Comparison of ENCODE assay signal across 8 mouse cellular contexts in the genomic region with DNA sequence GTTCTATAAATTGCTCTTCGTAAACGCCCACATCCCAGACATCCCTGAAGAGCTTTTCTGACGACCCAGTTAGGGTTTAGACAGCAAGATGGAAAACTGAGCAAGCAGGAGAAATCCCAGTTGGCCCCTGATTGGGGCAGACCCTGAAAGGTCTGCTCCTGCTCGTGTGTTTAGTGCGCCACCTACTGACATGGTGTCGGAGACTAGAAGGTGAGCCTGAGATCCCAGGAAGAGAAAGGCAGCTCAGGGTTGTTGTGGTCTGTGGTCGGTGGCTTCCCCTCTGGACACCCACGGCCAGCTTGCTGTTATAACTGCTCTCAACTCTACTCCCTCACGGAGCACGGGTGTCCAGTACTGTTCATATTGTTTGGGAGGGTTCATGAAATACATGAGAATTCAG. TPM values are rescaled to one million over a fixed set of nuclear protein-coding genes. Genes with fewer than 3 reads are reported as not detected.
DNase-seq lines count a peak whose midpoint lies in the region; ATAC-seq and TF ChIP-seq lines count a peak whose summit lies in the region.

No protein-coding gene starts in this region.

- H3K9me3 ChIP-seq in heart, embryonic 16.5 days (replicated peaks; ENCODE audit: control insufficient read depth, low read length), result no peaks in the 10 kb centered on the region
- H3K9me3 ChIP-seq in liver, embryonic 14.5 days (ENCODE audit: control insufficient read depth, low read length), result no peaks in the 10 kb centered on the region
- no peaks in the 10 kb centered on the region for H3K9me3 ChIP-seq in stomach, embryonic 15.5 days

- no peak overlapping the region for H3ac ChIP-seq in C2C12 (ENCODE audit: control insufficient read depth, insufficient read length, low read depth)

- H3K27me3 ChIP-seq in C2C12 (ENCODE audit: control insufficient read depth, insufficient read depth, insufficient read length), result no peaks in the 10 kb centered on the region
- no peaks in the 10 kb centered on the region for H3K27me3 ChIP-seq in heart, embryonic 16.5 days (ENCODE audit: control insufficient read depth, insufficient read depth, low read length)
- H3K27me3 ChIP-seq in liver, embryonic 14.5 days (ENCODE audit: control insufficient read depth, insufficient read depth, low read length), result no peaks in the 10 kb centered on the region
- H3K27me3 ChIP-seq in stomach, embryonic 15.5 days (replicated peaks), result no peaks in the 10 kb centered on the region

- H3K4me1 ChIP-seq in bone marrow, adult 2 months (ENCODE audit: control insufficient read depth, insufficient read depth, low read length), result no peaks in the 10 kb centered on the region; the same call in 1 of the 2 replicates
- H3K4me1 ChIP-seq in embryonic fibroblast, embryonic 13.5 days (ENCODE audit: control insufficient read depth, insufficient read depth, low read length), result 0 out of 2 replicates have a peak, but pooled peaks cover 2% of the 10 kb centered on the region
- peaks cover 10% of the 10 kb centered on the region for H3K4me1 ChIP-seq in heart, embryonic 16.5 days (ENCODE audit: control insufficient read depth, insufficient read depth, low read length)
- no peaks in the 10 kb centered on the region; a peak in 2 of 4 replicates for H3K4me1 ChIP-seq in liver, embryonic 14.5 days (replicated peaks; ENCODE audit: control insufficient read depth in 2 of 2, insufficient read depth in 2 of 2, low read length in 1 of 2)
- H3K4me1 ChIP-seq in stomach, embryonic 15.5 days, result peaks cover 14% of the 10 kb centered on the region; the same call in 1 of the 2 replicates

- peak; percentile 59 for TF ChIP-seq CTCF in C2C12 (IDR thresholded peaks at IDR 0.05; ENCODE audit: control insufficient read depth, insufficient read depth, insufficient read length)
- peak; percentile 95 for TF ChIP-seq CTCF in bone marrow, adult 2 months (IDR thresholded peaks at IDR 0.05; ENCODE audit: control insufficient read depth, insufficient read depth, low read length)
- TF ChIP-seq CTCF in embryonic fibroblast, embryonic 13.5 days (IDR thresholded peaks at IDR 0.05; ENCODE audit: borderline replicate concordance, insufficient read depth, low read length), result peak; percentile 93
- peak; percentile 83 for TF ChIP-seq CTCF in liver, embryonic 14.5 days (IDR thresholded peaks at IDR 0.05; ENCODE audit: low read depth)

- H3K79me3 ChIP-seq in C2C12 (ENCODE audit: low read depth), result no peaks in the 10 kb centered on the region

- H3K4me2 ChIP-seq in heart, embryonic 16.5 days (ENCODE audit: low read depth, low read length), result peak overlapping the region; percentile 45
- peak overlapping the region; percentile 41 for H3K4me2 ChIP-seq in liver, embryonic 14.5 days (ENCODE audit: low read depth)
- H3K4me2 ChIP-seq in stomach, embryonic 15.5 days, result 0 out of 2 replicates have a peak overlapping the region, but pooled peaks have one; percentile 8

- H3K36me3 ChIP-seq in C2C12 (ENCODE audit: control insufficient read depth, insufficient read depth), result no peaks in the 10 kb centered on the region
- no peaks in the 10 kb centered on the region for H3K36me3 ChIP-seq in heart, embryonic 16.5 days (ENCODE audit: control insufficient read depth, insufficient read depth)
- no peaks in the 10 kb centered on the region for H3K36me3 ChIP-seq in liver, embryonic 14.5 days (replicated peaks; ENCODE audit: control insufficient read depth, insufficient read depth, low read depth)
- no peaks in the 10 kb centered on the region for H3K36me3 ChIP-seq in stomach, embryonic 15.5 days

- TF ChIP-seq POLR2A in bone marrow, adult 2 months (IDR thresholded peaks at IDR 0.05; ENCODE audit: borderline replicate concordance, control insufficient read depth, low read depth, low read length), result no peak
- no peak for TF ChIP-seq POLR2A in embryonic fibroblast, embryonic 13.5 days (IDR thresholded peaks at IDR 0.05; ENCODE audit: low read depth, low read length)

- H3K79me2 ChIP-seq in C2C12 (ENCODE audit: control insufficient read depth, insufficient read depth), result no peaks in the 10 kb centered on the region

- ATAC-seq in heart, embryonic 16.5 days (replicated peaks; ENCODE audit: extremely low read depth, insufficient read depth, low FRiP score), result peak; percentile 43
- no peak for ATAC-seq in liver, embryonic 14.5 days (ENCODE audit: insufficient read depth)
- ATAC-seq in stomach, embryonic 15.5 days (ENCODE audit: insufficient read depth, low FRiP score, low read depth), result no peak

- peak overlapping the region; percentile 42; the same call in 1 of the 2 replicates for H3K27ac ChIP-seq in bone marrow, adult 2 months (ENCODE audit: control insufficient read depth, insufficient read depth, low read depth, low read length, poor library complexity)
- H3K27ac ChIP-seq in embryonic fibroblast, embryonic 13.5 days (ENCODE audit: insufficient read depth, low read length), result no peak overlapping the region
- no peak overlapping the region for H3K27ac ChIP-seq in heart, embryonic 16.5 days (ENCODE audit: low read length)
- H3K27ac ChIP-seq in liver, embryonic 14.5 days, result no peak overlapping the region
- no peak overlapping the region for H3K27ac ChIP-seq in stomach, embryonic 15.5 days

- H3K4me3 ChIP-seq in C2C12 (ENCODE audit: insufficient read depth, poor library complexity, severe bottlenecking), result no peak overlapping the region
- peak overlapping the region; percentile 48 for H3K4me3 ChIP-seq in bone marrow, adult 2 months (replicated peaks; ENCODE audit: control insufficient read depth, low read depth, low read length)
- no peak overlapping the region for H3K4me3 ChIP-seq in embryonic fibroblast, embryonic 13.5 days (ENCODE audit: insufficient read depth, low read length)
- H3K4me3 ChIP-seq in heart, embryonic 16.5 days (ENCODE audit: low read length), result 0 out of 2 replicates have a peak overlapping the region, but pooled peaks have one; percentile 22
- H3K4me3 ChIP-seq in liver, embryonic 14.5 days (ENCODE audit: insufficient read depth in 1 of 2, low read depth in 2 of 2, low read length in 2 of 2), result peak overlapping the region in 1 of 2 experiments; percentile 29; a peak in 1 of 4 replicates
- H3K4me3 ChIP-seq in stomach, embryonic 15.5 days (replicated peaks), result no peak overlapping the region

- DNase-seq in kidney, postnatal 25 days, result peak; percentile 64 to 85
- DNase-seq in liver, embryonic 14.5 days (ENCODE audit: low read depth in 3 of 3, low spot score in 3 of 3), result peak in 2 of 3 experiments; percentile 25 to 37
- peak; percentile 26 to 58 for DNase-seq in natural killer cell, adult 2 months (ENCODE audit: low spot score in 2 of 2)

- TF ChIP-seq EP300 in liver, embryonic 14.5 days (IDR thresholded peaks at IDR 0.05; ENCODE audit: low read depth), result no peak

- peak overlapping the region; percentile 33; the same call in 1 of the 2 replicates for H3K9ac ChIP-seq in heart, embryonic 16.5 days (ENCODE audit: low read length)
- H3K9ac ChIP-seq in liver, embryonic 14.5 days (replicated peaks), result no peak overlapping the region
- no peak overlapping the region for H3K9ac ChIP-seq in stomach, embryonic 15.5 days

- 5% methylated on average over 10 of the region's 10 CpGs for WGBS in bone marrow, adult 2 months
- WGBS in heart, embryonic 16.5 days, result 6% methylated on average over 10 of the region's 10 CpGs
- WGBS in liver, embryonic 14.5 days (ENCODE audit: insufficient replicate concordance), result 5% methylated on average over 10 of the region's 10 CpGs
- 7% methylated on average over 10 of the region's 10 CpGs for WGBS in stomach, embryonic 15.5 days

TF ChIP-seq in C2C12, 6 proteins besides CTCF, POLR2A, EP300 and RAD21:
- TF ChIP-seq MAX (IDR thresholded peaks at IDR 0.05) (no peak), CEBPB (IDR thresholded peaks at IDR 0.05; ENCODE audit: low read depth) (no peak), MYOD1 (IDR thresholded peaks at IDR 0.05; ENCODE audit: control insufficient read depth, insufficient read length, low read depth) (no peak), USF1 (IDR thresholded peaks at IDR 0.05; ENCODE audit: low read depth) (no peak), FOSL1 (IDR thresholded peaks at IDR 0.05; ENCODE audit: insufficient read depth, low read length, poor library complexity, severe bottlenecking) (no peak), MYOG (IDR thresholded peaks at IDR 0.05; ENCODE audit: control insufficient read depth, extremely low read depth, insufficient read length) (no peak)

RNA-seq across cellular contexts. Expression of a gene that starts 3.2 kb away (rescaled TPM):
- 5.8 TPM for polyA plus RNA-seq in C2C12 (2012; fragmentation: generic; extraction: Trizol)
- 15.2 and 15.6 TPM in 2 replicates for polyA plus RNA-seq in bone marrow, adult 2 months (2011; ENCODE audit: insufficient read depth, insufficient read length, low replicate concordance, missing spikeins)
- polyA plus RNA-seq in embryonic fibroblast, embryonic 13.5 days (2011; ENCODE audit: insufficient read length, low read depth, missing spikeins), result 640 and 641 TPM in 2 replicates
- 77.5 and 80.0 TPM in 2 replicates for polyA plus RNA-seq in heart, embryonic 16.5 days (2015; fragmentation: Nextera tagmentation; extraction: Ambion mirVana)
- polyA plus RNA-seq in liver, embryonic 14.5 days (2012; rRNA removed), result 2.6 and 3.7 TPM in 2 replicates
- 6.8 and 7.2 TPM in 2 replicates for polyA plus RNA-seq in liver, embryonic 14.5 days (2014; fragmentation: Nextera tagmentation; extraction: Ambion mirVana)
- polyA plus RNA-seq in stomach, embryonic 15.5 days (2015; fragmentation: Nextera tagmentation; extraction: Ambion mirVana), result 93.9 and 98.3 TPM in 2 replicates

Comparison
In these comparisons a context has a peak if more than half of its experiments do, and no peak if none do; other contexts are left out.
1. H3K4me3 ChIP-seq: peak in bone marrow, adult 2 months (single experiment) and heart, embryonic 16.5 days (single experiment); none in C2C12 (single experiment), embryonic fibroblast, embryonic 13.5 days (single experiment) and stomach, embryonic 15.5 days (single experiment).
2. Peak in every context shown above with its lines, with median percentiles within 50 percentile points of each other: CTCF ChIP-seq, H3K4me2 ChIP-seq and DNase-seq.